Mouse (Mus musculus): ENCODE data around the gene Plpp6.

The Plpp6 gene

DNA sequence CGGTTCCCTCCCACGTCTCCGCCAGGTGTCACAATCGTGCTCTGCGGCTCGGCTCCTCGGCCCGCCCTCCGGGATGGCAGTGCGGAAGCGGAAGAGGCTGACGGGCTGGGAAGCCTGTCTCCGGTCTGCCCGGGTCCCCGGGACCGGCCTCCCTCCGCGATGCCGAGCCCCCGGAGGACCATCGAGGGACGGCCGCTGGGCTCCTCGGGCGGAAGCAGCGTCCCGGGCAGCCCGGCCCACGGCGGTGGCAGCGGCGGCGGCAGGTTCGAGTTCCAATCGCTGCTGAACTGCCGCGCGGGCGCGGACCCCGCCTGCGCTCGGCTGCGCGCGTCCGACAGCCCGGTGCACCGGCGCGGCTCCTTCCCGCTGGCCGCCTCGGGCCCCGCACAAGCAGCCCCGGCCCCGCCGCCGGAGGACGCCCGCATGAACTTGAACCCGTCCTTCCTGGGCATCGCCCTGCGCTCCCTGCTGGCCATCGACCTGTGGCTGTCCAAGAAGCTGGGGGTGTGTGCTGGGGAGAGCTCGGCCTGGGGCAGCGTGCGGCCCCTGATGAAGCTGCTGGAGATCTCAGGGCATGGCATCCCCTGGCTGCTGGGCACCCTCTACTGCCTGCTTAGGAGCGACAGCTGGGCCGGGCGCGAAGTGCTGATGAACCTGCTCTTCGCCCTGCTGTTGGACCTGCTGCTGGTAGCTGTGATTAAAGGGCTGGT lies at the start of gene Plpp6:
Gene Plpp6, plus strand, starts transcription at position 112 of the 710 bp plus-strand sequence.
- no peak for DNase-seq (ENCODE audit: extremely low read depth, insufficient read length, low spot score)

DNA sequence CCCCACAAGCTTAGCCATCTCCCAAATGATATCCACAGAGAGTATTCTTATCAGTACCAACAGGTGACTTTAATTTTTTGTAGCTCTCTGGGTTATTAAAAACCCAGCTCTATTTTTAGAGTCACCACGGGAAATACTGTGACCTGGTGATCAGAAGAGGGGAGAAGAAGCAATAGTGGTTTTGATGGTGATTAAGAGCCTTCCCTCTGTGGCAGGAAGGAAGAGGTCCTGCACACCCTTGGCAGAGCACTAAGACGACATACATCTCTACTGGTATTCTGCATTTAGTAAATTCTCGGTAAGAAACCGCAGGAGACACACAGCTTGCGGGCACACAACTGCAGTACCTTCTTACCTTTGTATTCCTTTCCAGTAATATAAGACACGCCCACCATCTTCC lies 49.2 kb upstream of the Plpp6 start:
- DNase-seq (ENCODE audit: extremely low read depth, insufficient read length, low spot score) = no peak

DNA sequence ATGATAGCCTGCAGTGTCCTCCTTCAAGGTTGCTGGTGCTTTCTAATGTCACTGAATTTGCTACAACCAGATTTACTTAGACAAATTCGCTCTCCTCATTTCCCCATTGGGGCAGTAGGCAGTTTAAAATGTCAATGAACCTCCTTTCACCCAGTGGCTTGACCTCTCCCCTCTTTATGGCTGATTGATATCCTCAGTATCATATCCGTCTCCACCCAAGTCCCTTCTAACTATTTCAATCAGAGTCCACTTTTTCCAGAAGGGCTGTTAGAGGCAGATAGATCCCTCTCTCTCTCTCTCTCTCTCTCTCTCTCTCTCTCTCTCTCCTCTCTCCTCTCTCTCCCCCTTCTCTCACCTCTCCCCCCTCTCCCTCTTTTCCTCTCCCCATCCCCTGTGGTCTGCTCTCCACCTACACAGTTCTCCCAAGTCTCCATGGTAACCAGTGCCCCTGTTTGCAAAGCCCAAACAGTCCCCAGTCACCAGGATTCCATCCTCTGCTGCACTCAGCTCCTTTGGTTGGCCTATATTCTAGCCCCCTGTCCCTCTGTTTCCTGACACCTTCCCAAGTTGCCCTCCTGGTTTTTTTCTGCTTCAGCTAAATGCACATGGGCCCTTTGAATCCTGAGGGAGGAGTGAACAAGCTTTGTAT lies 48.0 kb upstream of the Plpp6 start:
- DNase-seq (ENCODE audit: extremely low read depth, insufficient read length, low spot score) = no peak

DNA sequence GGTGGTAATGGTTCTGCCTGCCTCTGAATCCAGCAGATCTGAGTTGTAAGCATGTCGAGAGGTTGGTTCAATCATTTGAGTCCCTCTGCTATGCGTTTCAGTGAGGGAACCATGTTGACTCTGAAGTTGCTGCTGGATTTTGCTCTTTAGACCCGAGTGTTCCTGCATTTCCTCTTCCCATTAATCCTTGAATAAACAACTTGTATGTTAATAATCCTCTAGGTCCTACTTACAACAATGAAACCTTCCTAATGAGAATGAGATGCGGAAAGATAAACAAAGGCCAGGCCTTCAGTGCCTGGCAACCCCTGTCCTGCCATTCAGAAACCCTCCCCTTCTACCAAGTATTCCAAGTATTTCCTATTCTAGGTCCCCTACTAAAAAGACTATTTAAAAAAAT lies 47.3 kb upstream of the Plpp6 start:
- no peak for DNase-seq (ENCODE audit: extremely low read depth, insufficient read length, low spot score)

DNA sequence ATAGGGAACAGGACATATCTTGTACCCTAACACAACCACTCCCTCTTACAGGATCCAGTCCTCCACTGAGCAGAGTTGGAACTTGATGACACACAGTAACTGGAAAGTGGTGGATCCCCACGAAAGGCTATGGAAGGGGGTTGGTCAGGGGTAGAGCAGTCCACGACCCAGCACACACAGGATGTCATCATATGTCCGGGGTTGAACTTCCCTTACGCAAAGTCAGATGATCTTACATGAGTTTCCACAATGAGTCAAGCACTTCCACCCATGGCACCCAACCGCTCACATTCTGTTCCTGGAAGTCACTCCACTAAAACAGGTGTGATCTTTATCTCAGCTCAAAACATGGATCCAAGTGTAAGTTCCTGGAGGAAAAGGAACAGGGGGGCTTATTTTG lies 45.9 kb upstream of the Plpp6 start:
- no peak for DNase-seq (ENCODE audit: extremely low read depth, insufficient read length, low spot score)

DNA sequence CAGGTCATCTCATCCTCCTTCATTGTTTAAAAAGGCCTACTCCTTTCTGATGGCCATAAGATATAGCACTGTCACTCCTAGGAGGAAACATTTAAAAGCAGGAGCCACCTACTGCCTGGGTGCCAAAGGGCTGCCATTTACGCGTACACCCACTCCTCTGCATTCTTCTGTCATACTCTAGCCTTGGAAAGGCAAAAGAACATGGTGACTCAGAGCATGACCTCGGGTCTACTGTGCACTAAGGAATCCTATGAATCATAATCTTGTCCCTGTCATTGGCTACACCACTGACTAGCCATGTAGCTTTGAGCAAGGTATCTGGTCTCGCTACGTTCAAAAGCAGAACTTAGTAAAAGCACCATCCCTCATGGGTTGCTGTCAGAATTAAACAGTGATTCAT lies 37.4 kb upstream of the Plpp6 start:
- DNase-seq (ENCODE audit: extremely low read depth, insufficient read length, low spot score) = no peak

DNA sequence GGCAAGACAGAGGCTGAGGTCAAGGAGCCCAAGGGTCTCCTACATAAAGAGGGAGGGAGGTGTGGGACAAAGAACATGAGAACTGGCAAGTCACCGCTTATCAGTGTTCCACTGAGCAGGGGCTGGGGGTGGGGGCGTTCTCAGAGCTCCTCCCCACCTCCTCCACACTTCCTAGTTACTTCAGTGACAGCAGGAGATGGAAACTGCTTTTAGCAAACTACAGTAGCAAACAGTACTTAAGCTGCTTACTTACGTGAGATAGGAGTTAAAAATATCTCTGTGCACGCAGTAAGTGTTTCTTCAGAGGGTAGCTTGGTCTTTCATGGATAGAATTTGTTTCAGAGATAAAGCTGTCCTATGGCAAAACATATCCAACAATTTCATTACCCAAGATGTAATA lies 36.4 kb upstream of the Plpp6 start:
- no peak for DNase-seq (ENCODE audit: extremely low read depth, insufficient read length, low spot score)

DNA sequence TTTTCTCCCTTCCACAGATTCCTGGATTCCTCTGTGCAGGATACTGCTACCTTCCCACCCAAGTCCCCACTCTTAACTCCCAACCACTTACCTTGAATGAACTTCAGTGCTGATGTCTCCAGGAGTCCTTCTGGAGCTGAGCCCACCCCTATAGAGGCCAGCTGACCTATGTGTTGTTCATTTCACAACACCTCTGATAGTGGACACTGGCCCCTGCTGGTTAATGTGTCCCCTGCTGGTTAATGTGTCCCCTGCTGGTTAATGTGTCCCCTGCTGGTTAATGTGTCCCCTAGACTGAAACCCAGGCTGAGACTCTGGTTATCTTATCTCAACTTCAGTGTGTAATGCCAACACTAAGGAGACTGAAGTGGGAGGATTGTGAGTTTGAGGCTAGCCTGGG lies 34.7 kb upstream of the Plpp6 start:
- no peak for DNase-seq (ENCODE audit: extremely low read depth, insufficient read length, low spot score)

DNA sequence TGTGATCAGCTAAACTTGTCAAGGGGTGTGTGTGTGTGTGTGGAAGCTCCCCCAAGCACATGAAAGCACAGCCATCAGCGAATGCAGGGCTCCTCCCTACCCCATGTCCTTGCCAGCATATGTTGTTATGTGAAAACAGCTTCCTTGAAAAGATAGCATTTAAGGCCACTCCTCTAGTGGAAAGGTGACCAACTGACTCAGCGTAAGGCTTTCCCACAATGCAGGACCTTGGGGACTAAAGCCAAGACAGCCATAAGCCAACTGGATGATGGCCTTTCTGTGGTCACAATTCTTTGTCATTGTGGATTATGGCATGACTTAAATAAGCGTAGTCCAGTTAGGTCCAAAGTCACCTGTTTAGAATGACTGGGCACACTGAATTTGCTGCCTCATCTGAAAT lies 28.9 kb upstream of the Plpp6 start:
- DNase-seq (ENCODE audit: extremely low read depth, insufficient read length, low spot score) = no peak

DNA sequence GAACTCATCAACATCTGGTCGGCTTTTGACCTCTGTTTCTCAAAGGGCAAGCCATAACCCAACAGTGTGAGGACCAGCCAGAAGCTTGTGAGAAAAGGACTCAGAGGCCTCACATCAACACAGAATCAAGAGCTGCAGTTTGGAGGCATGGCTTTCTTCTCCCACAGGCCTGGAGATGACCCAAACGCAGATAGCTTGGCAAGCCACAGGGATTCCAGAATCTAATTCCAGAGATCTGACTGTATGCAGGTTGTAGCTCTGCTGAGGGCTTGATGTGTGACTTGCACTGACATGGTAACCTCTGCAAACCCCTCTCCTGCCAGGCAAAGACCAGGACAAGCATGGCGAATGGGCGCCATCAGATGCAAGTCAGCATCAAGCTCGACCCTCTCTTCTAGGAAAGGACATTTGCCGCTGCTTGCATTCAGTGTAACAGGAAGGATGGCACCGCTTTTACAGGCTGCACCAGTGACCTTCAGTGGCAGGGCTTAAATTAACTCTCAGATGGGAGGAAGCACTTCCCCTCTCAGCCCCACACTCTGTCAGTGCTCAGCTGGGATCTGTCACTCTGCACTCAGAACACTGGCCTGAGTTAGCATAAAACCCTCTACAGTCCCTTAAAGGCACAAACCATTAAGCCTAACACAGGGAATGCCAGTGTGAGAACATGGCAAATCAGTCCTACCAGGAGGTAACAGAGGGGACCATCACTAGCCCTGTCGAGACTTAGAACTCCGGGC lies 23.4 kb upstream of the Plpp6 start:
- DNase-seq (ENCODE audit: extremely low read depth, insufficient read length, low spot score) = peak; percentile 7

DNA sequence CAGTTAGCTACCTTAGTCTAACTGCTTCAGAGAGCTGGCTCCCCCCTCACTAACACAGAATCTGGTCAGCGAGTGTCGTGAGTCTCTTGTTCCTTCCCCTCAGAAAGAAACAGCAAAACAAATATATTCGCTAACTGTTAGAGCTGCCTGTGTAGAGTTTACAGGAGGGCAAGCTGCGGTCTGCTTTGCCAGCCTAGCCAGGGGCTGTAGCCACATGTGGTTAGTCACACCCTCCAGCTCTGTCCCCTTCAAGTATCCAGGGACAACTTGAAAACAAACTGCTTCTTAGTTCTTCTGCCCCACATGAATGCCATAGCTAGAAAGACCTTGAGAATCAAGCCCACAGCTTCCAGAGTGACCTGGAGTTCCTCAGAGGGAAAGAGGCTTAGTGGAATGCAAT lies 22.5 kb upstream of the Plpp6 start:
- DNase-seq (ENCODE audit: extremely low read depth, insufficient read length, low spot score) = peak; percentile 11

DNA sequence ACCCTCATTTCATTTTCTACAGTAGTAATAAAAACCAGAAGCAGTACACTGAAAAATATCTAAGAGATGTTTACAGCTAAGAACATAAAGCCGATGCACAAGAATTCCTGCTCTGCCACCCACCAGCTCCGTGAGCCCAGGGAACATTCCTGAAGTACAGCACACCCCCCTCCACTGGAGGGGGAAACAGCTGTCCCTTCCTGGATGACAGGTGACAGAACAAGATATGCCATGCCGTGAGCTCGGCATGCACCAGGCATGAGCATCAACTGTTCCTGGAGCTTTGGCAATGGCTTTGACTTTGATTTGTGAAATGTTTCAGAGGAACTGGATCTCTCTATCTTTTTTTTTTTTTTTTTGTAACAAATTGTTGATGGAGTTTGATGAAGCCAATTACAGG lies 17.0 kb upstream of the Plpp6 start:
- DNase-seq (ENCODE audit: extremely low read depth, insufficient read length, low spot score) = no peak

DNA sequence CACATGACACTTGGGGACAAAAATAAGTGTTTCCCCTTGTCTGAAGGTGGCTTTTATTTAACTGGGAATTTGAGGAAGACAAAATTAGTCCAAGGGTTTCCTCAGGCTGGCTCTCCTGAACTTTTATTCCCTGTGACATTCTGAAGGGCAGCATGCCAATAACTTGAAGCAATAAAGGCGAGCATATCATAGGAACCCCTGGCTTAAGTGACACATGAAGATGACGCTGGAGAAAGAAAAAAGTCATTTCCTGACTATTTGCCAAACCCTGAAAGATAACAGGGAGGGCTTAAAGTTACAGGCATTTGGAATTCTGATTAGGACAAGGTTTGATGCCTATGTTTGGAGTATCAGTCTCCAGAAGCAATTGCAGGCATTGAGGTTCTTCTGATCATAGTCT lies 16.4 kb upstream of the Plpp6 start:
- DNase-seq (ENCODE audit: extremely low read depth, insufficient read length, low spot score) = no peak

DNA sequence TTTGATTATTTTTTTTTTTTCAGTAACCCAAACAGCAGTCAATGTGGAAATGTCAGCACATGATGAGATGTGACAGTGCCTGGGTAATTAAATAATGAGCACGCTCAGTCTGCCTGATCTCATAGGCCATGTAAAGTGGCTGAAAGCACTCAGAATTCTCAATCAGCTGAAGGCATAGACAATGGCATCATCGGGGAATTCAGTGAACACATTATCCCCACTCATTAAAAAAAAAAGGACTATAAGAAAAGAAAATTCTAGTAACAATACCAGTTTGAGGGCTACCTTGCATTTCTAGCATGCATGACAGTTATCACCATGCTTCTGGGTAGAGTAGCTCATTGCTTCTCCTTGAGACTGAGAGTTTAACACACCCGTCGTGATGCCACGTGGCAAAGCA lies 12.5 kb upstream of the Plpp6 start:
- no peak for DNase-seq (ENCODE audit: extremely low read depth, insufficient read length, low spot score)

DNA sequence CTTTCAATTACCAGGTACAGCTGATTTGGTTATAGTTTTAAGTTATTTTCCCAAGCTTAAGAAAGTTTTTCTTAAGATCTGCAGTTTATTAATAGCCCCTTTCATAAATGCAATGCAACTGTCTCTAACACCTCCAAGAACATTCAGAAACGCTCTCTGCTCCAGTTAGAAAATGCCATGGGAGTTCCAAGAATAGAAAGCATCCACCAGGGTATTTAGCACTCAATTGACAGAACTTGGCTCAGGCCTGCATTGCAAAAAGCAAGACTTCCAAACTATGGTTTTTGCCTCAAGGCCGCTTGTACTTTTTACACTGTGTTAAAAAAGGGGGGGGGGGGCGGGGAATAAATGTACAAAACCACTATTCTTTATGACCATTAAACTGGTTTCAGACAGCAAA lies 640 bp upstream of the Plpp6 start:
- DNase-seq (ENCODE audit: extremely low read depth, insufficient read length, low spot score) = no peak

DNA sequence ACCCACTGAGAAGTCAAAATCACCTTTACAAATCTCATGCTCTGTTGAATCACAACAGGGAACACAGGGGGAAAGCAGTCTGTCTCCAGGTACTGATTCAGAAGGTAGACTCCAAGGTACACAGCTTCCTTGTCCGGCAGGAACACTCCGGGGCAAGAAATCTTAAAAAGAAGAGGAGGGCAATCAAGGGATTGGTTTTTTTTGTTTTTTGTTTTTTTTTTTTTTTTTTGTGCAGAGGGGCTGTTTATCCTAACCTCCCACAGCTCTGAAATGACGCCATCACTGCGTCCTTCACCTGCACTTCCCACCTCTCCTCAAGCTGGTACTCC lies 276 bp upstream of the Plpp6 start:
- no peak for DNase-seq (ENCODE audit: extremely low read depth, insufficient read length, low spot score)

DNA sequence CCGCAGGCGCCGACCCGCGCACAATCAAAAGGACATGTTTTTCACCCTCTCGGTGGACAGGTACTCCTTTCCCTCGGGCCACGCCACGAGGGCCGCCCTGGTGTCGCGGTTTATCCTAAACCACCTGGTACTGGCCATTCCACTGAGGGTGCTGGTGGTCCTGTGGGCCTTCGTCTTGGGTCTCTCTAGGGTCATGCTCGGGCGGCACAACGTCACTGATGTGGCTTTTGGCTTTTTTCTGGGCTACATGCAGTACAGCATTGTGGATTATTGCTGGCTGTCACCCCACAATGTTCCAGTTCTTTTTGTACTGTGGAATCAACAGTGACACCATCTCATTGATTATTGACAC lies 775 bp downstream of the Plpp6 start:
- no peak for DNase-seq (ENCODE audit: extremely low read depth, insufficient read length, low spot score)

DNA sequence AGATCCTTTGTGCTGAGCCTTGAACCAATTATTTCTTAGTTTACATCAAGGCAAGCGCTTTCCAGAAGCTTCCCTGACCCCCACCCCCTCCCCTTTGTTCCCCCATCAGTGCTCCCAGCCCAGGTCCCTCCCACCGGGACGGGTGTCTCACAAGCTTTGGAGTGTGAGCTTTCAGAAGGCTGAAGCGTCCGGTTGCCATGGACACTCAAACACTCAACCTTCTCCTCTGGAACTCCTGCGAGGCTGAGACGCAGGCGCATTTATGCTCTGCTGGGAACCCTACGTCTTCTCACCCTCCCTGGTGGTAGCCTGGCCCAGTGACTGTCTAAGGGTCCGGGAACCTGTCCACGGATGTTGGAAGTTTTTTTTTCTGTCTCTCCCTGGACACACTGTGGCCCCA lies 3.9 kb downstream of the Plpp6 start, which contains the start of gene 4430402I18Rik:
Gene 4430402I18Rik, minus strand, starts transcription at position 149 of the 400 bp plus-strand sequence.
- no peak for DNase-seq (ENCODE audit: extremely low read depth, insufficient read length, low spot score)

DNA sequence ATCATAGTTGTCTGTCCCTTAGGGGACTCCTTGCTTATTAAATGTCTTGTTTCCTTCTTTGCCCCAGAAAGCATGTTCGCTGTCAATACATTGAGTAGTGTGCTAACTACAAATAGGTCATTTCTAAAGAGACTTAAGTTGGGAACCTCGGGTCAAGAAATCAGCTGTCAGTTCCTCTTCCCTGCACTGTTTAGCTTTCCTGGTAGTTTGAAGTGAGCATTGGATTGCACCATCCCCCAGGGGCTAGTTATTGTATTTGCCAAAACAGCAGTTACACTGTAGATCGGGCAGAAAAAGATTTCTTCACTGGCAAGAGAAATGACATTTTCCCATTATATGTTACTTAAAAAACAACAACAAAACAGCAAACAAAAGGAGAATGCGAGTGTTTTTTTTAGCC lies 4.4 kb downstream of the Plpp6 start:
- no peak for DNase-seq (ENCODE audit: extremely low read depth, insufficient read length, low spot score)

DNA sequence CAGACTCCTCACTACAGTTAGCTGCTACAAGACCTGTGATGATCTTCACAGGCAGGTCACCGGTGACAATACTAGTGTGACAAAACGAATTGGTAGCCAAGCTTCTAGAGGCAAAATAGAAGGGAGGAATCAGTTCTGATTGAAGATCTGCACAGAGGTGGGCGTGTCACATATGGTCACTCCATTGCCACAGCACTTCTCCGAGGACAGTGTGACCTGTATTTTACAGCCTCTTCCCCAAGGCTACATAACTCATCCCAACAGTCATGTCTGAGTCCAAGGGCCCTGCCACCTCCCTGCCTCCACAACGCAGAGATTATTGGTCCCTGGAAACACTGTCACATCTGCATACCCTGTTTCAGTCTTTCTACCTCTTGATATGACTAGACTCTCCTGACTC lies 5.5 kb downstream of the Plpp6 start:
- no peak for DNase-seq (ENCODE audit: extremely low read depth, insufficient read length, low spot score)

DNA sequence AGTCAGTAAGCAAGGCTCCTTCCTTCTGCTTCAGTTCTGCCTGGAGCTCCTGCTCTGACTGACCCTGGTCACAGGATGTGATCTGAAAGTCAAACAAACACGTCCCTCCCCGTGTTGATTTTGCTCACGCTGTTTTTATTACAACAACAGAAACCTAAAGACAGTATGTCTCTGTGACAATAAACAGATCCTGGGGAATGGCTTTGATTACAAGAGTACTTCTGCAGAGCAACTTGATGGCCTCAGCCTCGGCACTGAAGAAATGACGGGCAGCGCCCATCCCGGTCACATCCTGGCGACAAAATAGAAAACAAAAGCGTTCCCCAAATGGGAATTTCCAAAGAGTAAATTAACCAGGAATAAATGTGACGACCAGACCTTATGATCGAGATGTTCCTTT lies 6.5 kb downstream of the Plpp6 start:
- DNase-seq (ENCODE audit: extremely low read depth, insufficient read length, low spot score) = no peak

Data from 3134 (cell line).